Mouse (Mus musculus) stomach, postnatal 0 days (tissue): ENCODE measurements around the gene Rpl38.

Source experiments
- CTCF ChIP-seq: IDR thresholded peaks from 2 replicates; pipeline ENCODE4 v1.5.1; 2016; ENCODE audit warnings: antibody characterized with exemption, low read depth, mild to moderate bottlenecking, moderate library complexity
- EP300 ChIP-seq: optimal IDR thresholded peaks from 2 replicates; pipeline ENCODE3; 2016; ENCODE audit warnings: antibody characterized with exemption

GRCm38 (mm10) chr11:114630044-114630443 is 38.3 kb upstream of the Rpl38 start:
- TF ChIP-seq CTCF: peak; percentile 44
- no peak for TF ChIP-seq EP300
